Mouse (Mus musculus) left cerebral cortex, postnatal 4 days (tissue): ENCODE measurements around the gene Txndc11. TPM values are rescaled to one million over a fixed set of nuclear protein-coding genes. Genes with fewer than 3 reads are reported as not detected.
A peak's percentile ranks its signal among the peaks of the same experiment; 100 is the strongest.

Source experiments
- DNase-seq: peaks from one replicate; pipeline ENCODE4 v3.0.0-alpha.2; 2022
- intact Hi-C: fragments of 180-260 bp; cut with DNase I; formaldehyde crosslinking; loops from one replicate; pipeline ENCODE4 v1.15.1; 2025
- total RNA-seq, 2 experiments: library from RNA; stranded (reverse); gene quantifications; 2 replicates each; pipeline ENCODE4 v1.2.3; 2021

The Txndc11 gene
- total RNA-seq, 2 experiments from 2014 or later, result 39.4 to 39.7 TPM

- intact Hi-C loops, result no loop called here
- peak; percentile 72 for DNase-seq
These were observed 67.6 kb downstream of the Txndc11 start for GRCm38 (mm10) chr16:11066833-11067191.

GRCm38 (mm10) chr16:11066029-11066832, 68.2 kb downstream of the Txndc11 start, which contains the start of gene Litaf:
TSS of gene Litaf (minus strand) at chr16:11066157.
- intact Hi-C loops, result no loop called here
- peak; percentile 99 for DNase-seq

- DNase-seq, result no peak
- intact Hi-C loops, result no loop called here
These were observed 69.0 kb downstream of the Txndc11 start for GRCm38 (mm10) chr16:11065431-11065830.

GRCm38 (mm10) chr16:11064742-11065141, 69.7 kb downstream of the Txndc11 start:
- DNase-seq, result peak; percentile 38
- intact Hi-C loops, result no loop called here

GRCm38 (mm10) chr16:11064341-11064740, 70.1 kb downstream of the Txndc11 start:
- DNase-seq, result no peak
- intact Hi-C loops, result no loop called here

- peak; percentile 90 for DNase-seq
These were observed 71.4 kb downstream of the Txndc11 start for GRCm38 (mm10) chr16:11062794-11063721.

GRCm38 (mm10) chr16:11060645-11061044, 73.8 kb downstream of the Txndc11 start, which contains the start of gene Snn:
TSS of gene Snn (plus strand) at chr16:11060945.
- intact Hi-C loops, result no loop called here
- no peak for DNase-seq

More at GRCm38 (mm10) chr16:11062794-11063721, 71.4 kb downstream of the Txndc11 start:
- intact Hi-C loops, result no loop called here

- intact Hi-C loops, result no loop called here
- DNase-seq, result no peak
These were observed 78.5 kb downstream of the Txndc11 start for GRCm38 (mm10) chr16:11055916-11056315.

GRCm38 (mm10) chr16:11054871-11055270, 79.6 kb downstream of the Txndc11 start:
- intact Hi-C loops, result no loop called here
- DNase-seq, result no peak

- intact Hi-C loops, result no loop called here
- DNase-seq, result no peak
These were observed 80.0 kb downstream of the Txndc11 start for GRCm38 (mm10) chr16:11054409-11054808.

GRCm38 (mm10) chr16:11051134-11051533, 83.3 kb downstream of the Txndc11 start:
- DNase-seq, result no peak
- intact Hi-C loops, result no loop called here

- intact Hi-C loops, result no loop called here
These were observed 84.2 kb downstream of the Txndc11 start for GRCm38 (mm10) chr16:11050226-11050625.

GRCm38 (mm10) chr16:11047130-11047529, 87.3 kb downstream of the Txndc11 start:
- intact Hi-C loops, result no loop called here
- DNase-seq, result no peak

More at GRCm38 (mm10) chr16:11050226-11050625, 84.2 kb downstream of the Txndc11 start:
- DNase-seq, result no peak

GRCm38 (mm10) chr16:11046437-11046836, 88.0 kb downstream of the Txndc11 start:
- intact Hi-C loops, result no loop called here
- no peak for DNase-seq

GRCm38 (mm10) chr16:11043239-11043638, 91.2 kb downstream of the Txndc11 start:
- intact Hi-C loops, result no loop called here
- no peak for DNase-seq

GRCm38 (mm10) chr16:11040603-11041002, 93.8 kb downstream of the Txndc11 start:
- no peak for DNase-seq
- intact Hi-C loops, result no loop called here

GRCm38 (mm10) chr16:11035790-11036431, 98.5 kb downstream of the Txndc11 start:
- DNase-seq, result peak; percentile 78
- intact Hi-C loops, result no loop called here

GRCm38 (mm10) chr16:11035273-11035672, 99.2 kb downstream of the Txndc11 start:
- DNase-seq, result no peak
- intact Hi-C loops, result no loop called here

- DNase-seq, result peak; percentile 88
- intact Hi-C loops, result loop anchor here (5.0 kb wide), 1 partner anchor 162 kb away; no protein-coding TSS in a partner anchor
These were observed 100.2 kb downstream of the Txndc11 start for GRCm38 (mm10) chr16:11034193-11034803.

GRCm38 (mm10) chr16:11031320-11031719, 103.1 kb downstream of the Txndc11 start:
- intact Hi-C loops, result loop anchor here (5.0 kb wide), 1 partner anchor 159 kb away; no protein-coding TSS in a partner anchor
- DNase-seq, result no peak
